11 mouse cellular contexts compared by ENCODE assay signal in the genomic region with DNA sequence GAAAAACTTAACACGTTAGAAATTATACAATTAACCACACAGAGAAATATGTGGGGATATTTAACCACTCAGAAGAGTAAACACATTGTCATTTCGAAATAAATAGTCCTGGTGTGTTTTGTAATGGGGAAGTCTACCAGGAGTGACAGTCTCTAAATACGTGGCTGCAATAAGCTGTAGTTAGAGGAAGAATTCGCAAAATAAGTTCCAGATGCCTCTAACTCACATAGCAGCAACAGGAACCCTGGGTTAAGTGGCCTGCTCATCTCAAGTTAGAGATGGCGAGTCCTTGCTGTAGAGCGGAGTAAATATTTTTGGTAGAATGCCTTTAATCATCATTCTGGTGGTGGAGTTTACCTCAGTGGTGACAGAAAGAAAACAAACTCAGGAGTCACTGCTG.
"Had no signal": no experiment of that assay in that cellular context is flagged by ENCODE, and none has a peak within 500 bp of the region (broad histone marks: within the 10 kb centered on the region; RNA-seq: fewer than 3 reads in every experiment).

No protein-coding gene starts in this region.

- H3K4me1 ChIP-seq: liver, embryonic 12.5 days; midbrain, embryonic 10.5 days had no signal

- ATAC-seq: liver, embryonic 12.5 days had no signal

- DNase-seq: kidney, adult 11 months; kidney, adult 9 months; lung, embryonic 14.5 days; lung, postnatal 10 days; right cerebral cortex, postnatal 14 days; thymus, postnatal 36 days had no signal

- H3K4me3 ChIP-seq: left cerebral cortex, adult 2 months; limb, embryonic 15.5 days; liver, embryonic 12.5 days; midbrain, embryonic 10.5 days had no signal

- H3K9ac ChIP-seq: limb, embryonic 15.5 days; liver, embryonic 12.5 days; lung, embryonic 14.5 days had no signal

- H3K27ac ChIP-seq: kidney, postnatal 0 days; left cerebral cortex, adult 2 months; limb, embryonic 15.5 days; liver, embryonic 12.5 days; midbrain, embryonic 10.5 days had no signal

- H3K9me3 ChIP-seq: limb, embryonic 15.5 days; liver, embryonic 12.5 days; midbrain, embryonic 10.5 days had no signal

- H3K4me2 ChIP-seq: limb, embryonic 15.5 days; liver, embryonic 12.5 days; lung, embryonic 14.5 days had no signal

- H3K36me3 ChIP-seq: limb, embryonic 15.5 days; liver, embryonic 12.5 days; midbrain, embryonic 10.5 days had no signal

- H3K27me3 ChIP-seq: limb, embryonic 15.5 days; liver, embryonic 12.5 days had no signal
